Comparison of ENCODE assay signal across 9 mouse cellular contexts in genomic region chr1:165046056-165046455, GRCm38 (mm10).
DNase-seq lines count a peak whose midpoint lies in the region; ATAC-seq and TF ChIP-seq lines count a peak whose summit lies in the region.
"Had no signal": no experiment of that assay in that cellular context is flagged by ENCODE, and none has a peak within 500 bp of the region (broad histone marks: within the 10 kb centered on the region; RNA-seq: fewer than 3 reads in every experiment).

No protein-coding gene starts in this region.

- H3K4me2 ChIP-seq in hindbrain, embryonic 12.5 days (replicated peaks), result no peak overlapping the region

- 0 out of 2 replicates have a peak, but pooled peaks have one; percentile 20 for ATAC-seq in hindbrain, embryonic 12.5 days (ENCODE audit: low FRiP score)

- H3K9me3 ChIP-seq in hindbrain, embryonic 12.5 days (replicated peaks), result no peaks in the 10 kb centered on the region

- DNase-seq in left cerebral cortex, adult 2 months (ENCODE audit: extremely low spot score in 1 of 2, low spot score in 2 of 2), result peak in 1 of 2 experiments; percentile 15
- no peak for DNase-seq in left cerebral cortex, postnatal 4 days
- peak; percentile 52 for DNase-seq in cerebellum, adult 11-12 months
- peak; percentile 24 for DNase-seq in urinary bladder, adult 2 months (ENCODE audit: low spot score)
- no peak for DNase-seq in lung, postnatal 10 days
- no peak for DNase-seq in T-cell, adult 2 months (ENCODE audit: low spot score)
- DNase-seq in left cerebral cortex, adult 9 months (ENCODE audit: low spot score in 2 of 2), result no peak
- DNase-seq: lung, adult 2 months had no signal

- no peak for TF ChIP-seq CTCF in left cerebral cortex, adult 2 months (IDR thresholded peaks at IDR 0.05)

- peaks cover 18% of the 10 kb centered on the region for H3K4me1 ChIP-seq in hindbrain, embryonic 12.5 days

- H3K4me3 ChIP-seq in left cerebral cortex, adult 2 months, result no peak overlapping the region
- H3K4me3 ChIP-seq in hindbrain, embryonic 12.5 days, result no peak overlapping the region

- 62% methylated on average over 4 of the region's 4 CpGs for WGBS in hindbrain, embryonic 12.5 days

- intact Hi-C loops in left cerebral cortex, adult 2 months (cut with DNase I), result no loop called here
- intact Hi-C loops in left cerebral cortex, postnatal 4 days (cut with DNase I), result no loop called here

- peak overlapping the region; percentile 86 for H3K27ac ChIP-seq in left cerebral cortex, adult 2 months
- H3K27ac ChIP-seq in hindbrain, embryonic 12.5 days, result peak overlapping the region; percentile 67; the same call in 1 of the 2 replicates

- H3K36me3 ChIP-seq in hindbrain, embryonic 12.5 days, result no peaks in the 10 kb centered on the region

- H3K9ac ChIP-seq in hindbrain, embryonic 12.5 days, result no peak overlapping the region

- no peaks in the 10 kb centered on the region for H3K27me3 ChIP-seq in hindbrain, embryonic 12.5 days

Comparison
In these comparisons a context has a peak if more than half of its experiments do, and no peak if none do; other contexts are left out.
1. DNase-seq: peak in cerebellum, adult 11-12 months (single experiment) and urinary bladder, adult 2 months (single experiment); none in left cerebral cortex, postnatal 4 days (single experiment), lung, postnatal 10 days (single experiment), T-cell, adult 2 months (single experiment) and left cerebral cortex, adult 9 months (0 of 2).